Mouse (Mus musculus): ENCODE results near the gene Pitpnm3.

Pitpnm3 gene

DNA sequence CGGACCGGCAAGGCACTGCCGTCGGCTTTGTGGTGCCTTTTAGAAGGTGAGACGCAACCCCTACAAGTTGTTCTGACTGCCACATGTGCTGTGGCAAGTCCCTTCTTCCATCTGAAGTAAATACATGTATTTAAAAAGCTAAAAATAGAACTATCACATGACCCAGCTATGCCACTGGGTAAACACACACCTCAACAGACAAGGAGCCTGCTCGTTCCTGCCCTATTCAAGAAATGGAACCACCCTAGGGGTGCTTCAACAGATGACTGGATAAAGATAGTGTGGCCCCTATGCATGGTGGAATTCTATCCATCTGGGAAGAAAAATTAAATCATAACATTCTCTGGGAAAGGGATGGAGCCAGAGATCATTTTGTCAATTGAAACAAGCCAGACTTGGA, 112.8 kb downstream of the Pitpnm3 start:
- DNase-seq (ENCODE audit: low read depth, low spot score): no peak

DNA sequence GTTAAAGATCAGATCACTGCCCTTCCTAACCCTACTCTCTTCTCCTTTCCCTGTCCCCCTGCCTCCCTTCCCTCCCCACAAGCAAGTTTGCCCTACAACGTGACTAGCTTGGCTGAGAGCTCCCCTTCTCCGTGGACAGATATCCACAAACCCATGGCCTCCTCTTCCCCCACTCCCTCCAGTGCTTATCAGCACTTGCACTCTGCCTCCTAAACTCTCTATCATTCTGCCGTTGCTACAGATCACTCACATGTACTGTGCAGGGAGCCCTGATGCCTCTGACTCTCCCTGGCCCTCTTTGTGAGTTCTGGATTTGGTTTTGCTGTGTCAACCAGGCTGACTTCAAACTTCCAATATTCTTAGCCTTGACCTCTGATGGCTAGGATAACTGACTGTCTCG, 114.6 kb downstream of the Pitpnm3 start:
- DNase-seq (ENCODE audit: low read depth, low spot score): no peak

DNA sequence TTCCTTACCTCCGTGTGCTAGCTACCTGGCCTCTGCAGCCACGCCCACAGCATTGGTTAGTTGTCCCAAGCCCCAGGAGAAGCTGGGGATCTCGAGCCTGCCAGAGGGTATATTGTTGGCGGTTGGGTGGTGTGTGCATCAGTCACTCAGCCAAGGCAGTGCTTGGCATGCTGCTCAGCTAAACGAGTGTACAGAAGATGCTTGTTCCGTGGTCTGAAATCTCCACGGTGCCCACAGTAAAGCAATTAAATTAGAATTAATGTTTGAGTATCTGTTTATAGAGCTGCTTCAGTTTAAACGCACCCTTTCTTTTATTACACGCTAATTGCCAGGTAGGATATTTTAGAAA, 118.4 kb downstream of the Pitpnm3 start:
- DNase-seq (ENCODE audit: low read depth, low spot score): no peak

DNA sequence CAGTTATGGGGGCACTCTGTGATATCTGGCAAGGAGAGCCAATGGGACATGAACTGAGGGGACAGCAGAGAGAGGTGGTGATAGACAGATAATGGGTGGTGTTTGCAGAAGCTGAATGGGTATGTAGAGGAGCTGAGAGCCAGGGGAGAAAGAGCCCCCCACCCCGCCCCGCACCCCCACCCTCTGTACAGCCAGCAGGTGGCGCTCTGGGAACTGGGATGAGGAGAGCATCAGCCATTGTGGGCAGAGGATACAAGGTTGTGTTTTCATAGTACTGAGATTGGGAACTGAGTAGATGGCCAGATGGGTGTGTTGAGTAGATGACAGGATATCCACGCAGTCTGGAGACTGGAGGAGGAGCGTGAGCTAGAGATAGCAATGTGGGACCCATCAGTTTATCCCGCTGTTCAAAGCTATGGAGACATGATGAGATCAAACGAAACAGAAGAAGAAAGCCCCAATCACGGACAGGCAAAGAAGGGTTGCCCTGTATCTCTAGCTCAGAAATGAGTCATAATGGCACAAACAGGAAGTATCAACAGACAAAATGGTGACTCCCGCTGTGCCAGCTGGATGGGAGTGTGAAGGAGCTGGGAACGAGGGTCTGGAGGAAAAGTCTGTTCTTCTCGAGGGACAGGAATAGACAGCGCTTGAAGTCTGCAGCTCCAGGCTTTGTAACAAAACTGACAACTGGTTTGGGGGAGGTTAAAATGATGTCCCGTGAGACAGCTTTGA, 118.9 kb downstream of the Pitpnm3 start:
- no peak for DNase-seq (ENCODE audit: low read depth, low spot score)

DNA sequence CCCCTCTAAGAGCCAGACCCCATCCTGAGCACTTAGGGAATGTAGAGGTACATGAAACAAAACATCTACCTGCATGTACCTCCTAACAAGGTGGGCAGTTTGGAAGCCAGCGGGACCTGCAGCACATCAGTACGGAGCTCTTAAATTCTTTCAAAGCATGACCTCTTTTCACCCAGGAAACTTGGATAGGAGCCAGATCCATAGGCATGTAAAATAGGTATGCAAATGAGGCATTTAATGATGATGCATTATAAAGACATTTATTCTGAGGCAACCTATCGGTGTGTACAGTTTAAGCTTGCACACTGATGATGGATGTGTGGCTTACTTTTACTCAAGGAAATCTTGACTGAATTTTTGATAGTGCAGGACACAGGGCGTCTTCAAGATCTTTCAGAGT, 120.9 kb downstream of the Pitpnm3 start:
- DNase-seq (ENCODE audit: low read depth, low spot score): no peak

DNA sequence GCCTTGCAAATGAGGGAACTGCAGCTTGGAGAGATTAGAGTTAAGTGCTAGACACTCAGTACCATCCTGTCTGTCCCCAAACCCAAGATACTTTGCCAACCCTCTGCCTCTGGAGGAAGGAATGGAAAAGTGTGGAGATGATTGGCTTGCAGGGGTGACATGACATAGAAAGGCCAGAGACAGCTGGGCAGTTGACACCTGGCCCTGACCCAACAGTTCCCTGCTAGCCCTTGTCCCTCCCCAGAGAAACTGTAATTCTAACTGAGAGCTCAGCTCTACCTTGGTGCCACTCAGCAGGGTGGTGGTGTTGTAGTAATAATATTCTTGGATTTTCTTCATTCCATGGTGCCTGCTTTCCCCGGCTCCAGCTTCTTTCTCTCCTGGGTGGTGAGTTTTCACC, 123.6 kb downstream of the Pitpnm3 start:
- DNase-seq (ENCODE audit: low read depth, low spot score): no peak

DNA sequence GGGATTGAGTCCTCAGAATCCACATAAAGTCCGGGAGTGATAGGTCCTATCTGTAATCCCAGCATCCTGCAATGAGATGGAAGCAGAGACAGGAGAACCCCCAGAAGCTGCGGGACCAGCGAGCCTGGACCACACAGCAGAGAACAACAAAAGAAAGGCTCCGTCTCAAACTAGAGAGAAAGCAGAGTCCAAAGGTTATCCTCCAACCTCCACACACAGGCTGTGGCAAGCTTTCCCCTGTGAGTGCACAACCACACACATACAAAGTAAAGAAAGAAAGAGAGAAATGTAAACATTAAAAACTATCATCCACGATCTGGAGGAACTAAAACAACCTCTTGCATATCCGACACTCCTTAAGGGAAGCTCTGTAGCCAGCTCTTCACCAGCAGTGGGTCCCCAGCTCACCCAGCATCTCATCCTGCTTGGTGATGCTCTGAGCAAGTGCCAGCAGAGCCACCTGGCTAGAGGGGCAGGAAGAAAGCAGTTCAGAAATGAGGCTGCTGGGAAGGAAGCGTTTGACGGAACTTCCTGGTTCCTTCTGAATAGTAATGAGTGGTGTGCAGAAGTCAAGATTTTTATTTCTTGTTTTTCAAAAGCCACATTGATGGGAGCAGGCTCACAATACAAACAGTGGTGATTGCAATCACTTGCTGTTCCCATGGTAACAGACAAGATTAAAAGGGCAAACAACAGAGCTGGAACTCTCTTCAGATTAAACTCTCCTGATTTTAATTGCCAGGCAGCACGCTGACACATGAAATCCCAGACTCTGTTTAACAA, 124.4 kb downstream of the Pitpnm3 start:
- no peak for DNase-seq (ENCODE audit: low read depth, low spot score)

DNA sequence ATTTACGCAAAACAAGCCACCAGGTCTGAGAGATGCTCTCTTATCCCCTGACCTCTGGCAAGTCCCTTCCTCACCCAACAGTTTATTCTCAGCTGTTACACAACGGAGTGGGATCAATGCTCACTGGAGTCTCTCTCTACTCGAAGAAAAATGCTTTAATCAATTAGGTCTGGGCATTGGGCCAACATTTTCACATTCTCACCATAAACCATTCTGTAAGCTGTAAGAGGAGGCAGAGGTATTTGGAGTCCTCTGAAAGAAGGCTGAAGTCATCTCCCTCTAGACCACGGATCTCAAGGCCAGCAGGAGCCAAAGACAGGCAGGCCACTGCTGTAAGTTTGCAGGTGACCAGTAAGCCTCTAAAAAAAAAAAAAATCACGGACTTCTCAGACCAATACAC, 125.2 kb downstream of the Pitpnm3 start:
- DNase-seq (ENCODE audit: low read depth, low spot score): no peak

DNA sequence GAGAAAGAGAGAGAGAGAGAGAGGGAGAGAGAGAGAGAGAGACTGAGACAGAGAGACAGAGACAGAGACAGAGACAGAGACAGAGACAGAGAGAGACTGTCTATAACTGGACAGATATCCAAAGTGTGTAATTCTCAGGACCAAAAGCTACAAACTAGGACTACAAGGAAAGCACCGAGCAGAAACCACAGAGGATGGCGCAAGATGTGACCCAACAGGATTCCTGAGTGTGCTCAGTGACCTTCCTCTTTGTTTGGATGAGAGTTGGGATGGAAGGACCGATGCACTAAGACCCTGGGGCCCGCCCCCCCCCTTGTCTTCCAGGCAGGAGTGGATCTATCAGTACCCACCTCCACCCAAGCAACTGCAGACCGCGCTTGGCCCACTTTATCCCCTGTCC, 130.0 kb downstream of the Pitpnm3 start:
- no peak for DNase-seq (ENCODE audit: low read depth, low spot score)

DNA sequence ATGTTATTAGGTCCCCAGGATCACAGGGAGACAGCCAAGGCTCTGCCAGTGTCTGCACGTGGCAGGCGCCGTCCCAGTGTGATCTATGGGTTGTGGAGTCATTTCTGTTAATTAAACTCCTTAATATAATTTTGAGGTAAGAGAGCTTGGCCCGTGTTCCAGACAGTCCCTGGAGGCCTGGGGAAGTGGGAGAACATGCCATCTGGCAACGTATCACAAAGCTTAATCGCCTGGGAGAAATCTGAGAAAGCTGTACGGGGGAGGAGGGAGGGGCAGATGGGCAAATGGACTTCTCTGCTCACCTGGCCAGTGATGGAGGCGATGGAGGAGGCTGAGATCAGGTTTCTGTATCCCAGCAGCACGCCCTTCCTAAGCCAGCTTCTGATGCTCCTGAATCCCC, 132.4 kb downstream of the Pitpnm3 start:
- no peak for DNase-seq (ENCODE audit: low read depth, low spot score)

DNA sequence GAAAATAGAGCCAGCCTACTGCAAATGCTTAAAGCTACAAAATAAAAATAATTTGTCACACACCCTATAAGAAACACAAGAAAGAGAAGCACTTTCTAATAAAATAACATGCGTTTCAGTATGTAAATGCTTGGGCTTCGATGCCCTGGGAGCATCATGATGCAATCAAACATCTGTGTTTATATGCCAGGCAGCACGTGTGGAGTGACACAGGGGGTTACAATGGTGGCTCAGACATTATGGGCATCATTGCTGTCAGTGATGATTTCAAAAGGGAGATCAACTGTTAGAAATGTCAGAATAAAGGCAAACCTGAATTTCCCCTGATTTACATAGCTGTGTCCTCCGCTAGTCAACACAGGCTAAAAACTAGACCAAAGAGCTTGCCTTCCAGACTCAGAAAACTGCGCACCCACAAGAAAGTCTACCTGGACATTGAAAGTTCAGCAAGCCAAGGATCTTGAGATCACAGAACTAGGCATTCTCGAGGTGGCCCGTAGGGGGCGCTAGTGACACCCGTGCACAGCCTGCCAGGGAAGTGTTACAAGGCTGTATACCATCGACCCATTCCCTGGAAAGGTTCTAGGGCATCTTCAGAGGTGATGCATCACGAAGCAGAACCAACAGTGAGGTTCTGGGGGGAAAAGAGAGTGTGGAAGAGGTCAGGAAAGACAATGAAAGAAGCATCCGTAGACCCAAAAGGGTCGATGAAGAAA, 133.3 kb downstream of the Pitpnm3 start:
- no peak for DNase-seq (ENCODE audit: low read depth, low spot score)

DNA sequence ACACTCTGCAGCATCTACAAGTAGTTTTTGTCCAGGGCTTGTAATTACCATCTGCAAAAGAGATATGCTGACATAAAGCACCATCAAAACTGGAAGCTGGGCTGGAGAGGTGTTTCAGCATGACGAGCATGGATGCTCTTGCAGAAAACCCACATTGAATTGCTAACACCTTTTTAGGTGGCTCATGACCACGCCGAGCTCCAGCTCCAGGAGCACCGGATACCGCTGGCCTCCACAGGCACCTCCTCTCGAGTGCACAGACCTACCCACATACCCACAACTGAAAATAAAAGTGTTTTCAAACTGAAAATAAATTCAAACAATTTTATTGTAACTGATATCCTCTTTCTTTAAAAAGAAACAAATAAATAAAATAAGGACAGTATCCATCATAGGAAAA, 135.4 kb downstream of the Pitpnm3 start:
- DNase-seq (ENCODE audit: low read depth, low spot score): no peak

All from mesoderm, embryonic 11.5 days (tissue).